Mouse (Mus musculus) midbrain, embryonic 14.5 days (tissue): ENCODE results near the gene Fam217a. TPM values are rescaled to one million over a fixed set of nuclear protein-coding genes. Genes with fewer than 3 reads are reported as not detected.

Experiments
- polyA plus RNA-seq: library from polyadenylated mRNA; unstranded; fragments of >200 nt; fragmentation: Nextera tagmentation; extraction: Ambion mirVana; gene quantifications from 2 replicates; pipeline ENCODE4 v1.2.1, GENCODE M21; 2014

The Fam217a gene
- polyA plus RNA-seq, 1 experiment from 2014 or later: 0.83 TPM

Other genes with a start within 250 kb of the Fam217a start
- not detected in 2 replicates for gene Fam50b, start 189.5 kb downstream of the Fam217a start, polyA plus RNA-seq
- 74.1 and 83.8 TPM in 2 replicates for gene Prpf4b, start 49.0 kb downstream of the Fam217a start, polyA plus RNA-seq
- gene 4933417A18Rik, start 99 bp upstream of the Fam217a start, polyA plus RNA-seq: not detected in 2 replicates
- gene Eci3, start 39.5 kb upstream of the Fam217a start, polyA plus RNA-seq: 0.16 and 0.42 TPM in 2 replicates
- gene Eci2, start 102.8 kb upstream of the Fam217a start, polyA plus RNA-seq: 93.9 and 115 TPM in 2 replicates